Mouse (Mus musculus) MN1 (cell line): ENCODE measurements at regions not wholly inside any gene's neighbourhood (a gene's known extent, or its start where the extent isn't known, plus 50 kb on each side); places are given as distances from the start of the nearest gene placed in this dataset.
A peak's percentile ranks its signal among the peaks of the same experiment; 100 is the strongest.

ENCODE experiments used
- DNase-seq: peaks from one replicate; pipeline ENCODE4 v3.0.0-alpha.2; 2016; ENCODE audit warnings: low spot score

- no peak for DNase-seq
Observed at GRCm38 (mm10) chr14:45984135-45984892, 326.4 kb upstream of the Ddhd1 start.

GRCm38 (mm10) chr14:45992041-45992869 is 334.3 kb upstream of the Ddhd1 start:
- no peak for DNase-seq

GRCm38 (mm10) chr14:45992870-45993135 is 334.9 kb upstream of the Ddhd1 start:
- DNase-seq: no peak

GRCm38 (mm10) chr14:45993669-45994068 is 335.7 kb upstream of the Ddhd1 start:
- DNase-seq: peak; percentile 10

GRCm38 (mm10) chr14:45996760-45997159 is 338.8 kb upstream of the Ddhd1 start:
- DNase-seq: peak; percentile 6

- no peak for DNase-seq
Observed at GRCm38 (mm10) chr14:46004078-46004477, 346.1 kb upstream of the Ddhd1 start.

GRCm38 (mm10) chr14:46005307-46005706 is 347.4 kb upstream of the Ddhd1 start:
- no peak for DNase-seq

- DNase-seq: no peak
Observed at GRCm38 (mm10) chr14:46013232-46013631, 355.3 kb upstream of the Ddhd1 start.

GRCm38 (mm10) chr14:46014090-46014489 is 356.1 kb upstream of the Ddhd1 start:
- no peak for DNase-seq

- DNase-seq: no peak
Observed at GRCm38 (mm10) chr14:46015682-46016400, 357.9 kb upstream of the Ddhd1 start.

- no peak for DNase-seq
Observed at GRCm38 (mm10) chr14:46016701-46017106, 358.8 kb upstream of the Ddhd1 start.

GRCm38 (mm10) chr14:46017286-46017685 is 359.3 kb upstream of the Ddhd1 start:
- DNase-seq: no peak

- DNase-seq: no peak
Observed at GRCm38 (mm10) chr14:46017976-46018375, 360.0 kb upstream of the Ddhd1 start.

GRCm38 (mm10) chr14:46019240-46020025 is 359.8 kb upstream of the Gm15217 start:
- DNase-seq: no peak

- no peak for DNase-seq
Observed at GRCm38 (mm10) chr14:46034301-46034700, 344.9 kb upstream of the Gm15217 start.

GRCm38 (mm10) chr14:46060622-46061381 is 318.4 kb upstream of the Gm15217 start:
- DNase-seq: no peak

GRCm38 (mm10) chr14:46067102-46067801 is 312.0 kb upstream of the Gm15217 start:
- DNase-seq: no peak

GRCm38 (mm10) chr14:46071244-46071643 is 308.0 kb upstream of the Gm15217 start:
- no peak for DNase-seq

- no peak for DNase-seq
Observed at GRCm38 (mm10) chr14:46076738-46077137, 302.5 kb upstream of the Gm15217 start.

GRCm38 (mm10) chr14:46077406-46078131 is 301.6 kb upstream of the Gm15217 start:
- DNase-seq: no peak
